Mouse (Mus musculus): ENCODE data around the gene Rtn3.

- TF ChIP-seq POLR2A (IDR thresholded peaks at IDR 0.05; ENCODE audit: control insufficient read depth, extremely low read depth, insufficient read depth, low read length, poor library complexity) (no peak), CTCF (IDR thresholded peaks at IDR 0.05; ENCODE audit: borderline replicate concordance, control insufficient read depth, extremely low read depth, insufficient read depth, low read length, poor library complexity) (no peak)
Measured at GRCm38 (mm10) chr19:7495221-7496038, 12.3 kb upstream of the Rtn3 start.
